Mouse (Mus musculus) lung, postnatal 0 days (tissue): ENCODE data around the gene Wdr27.

Experiments used
- CTCF ChIP-seq: IDR thresholded peaks from 2 replicates; pipeline ENCODE4 v1.5.1; 2016; ENCODE audit warnings: antibody characterized with exemption, mild to moderate bottlenecking
- EP300 ChIP-seq: IDR thresholded peaks from 2 replicates; pipeline ENCODE4 v1.6.1; 2016; ENCODE audit warnings: antibody characterized with exemption, mild to moderate bottlenecking, control low read depth

- no peak for TF ChIP-seq CTCF
- no peak for TF ChIP-seq EP300
These were observed 125.0 kb downstream of the Wdr27 start for GRCm38 (mm10) chr17:14817975-14818374.
